Mouse (Mus musculus) liver, embryonic 12.5 days (tissue): ENCODE measurements at regions not wholly inside any gene's neighbourhood (a gene's known extent, or its start where the extent isn't known, plus 50 kb on each side); places are given as distances from the start of the nearest gene placed in this dataset.

ENCODE experiments used
- ATAC-seq: fragments of 200-750 bp; cut with Nextera tagmentation; 2 replicates; pipeline ENCODE4 v1.8.0; 2017; ENCODE audit warnings: moderate number of reproducible peaks, mild to moderate bottlenecking, moderate library complexity
- H3K27ac ChIP-seq: fragments of 300-500 bp; sonication (generic); 2 replicates; pipeline ENCODE4 v1.5.1; 2016; ENCODE audit warnings: mild to moderate bottlenecking
- H3K27me3 ChIP-seq: fragments of 300-500 bp; sonication (generic); replicated peaks from 2 replicates; pipeline ENCODE4 v1.6.1; 2016; ENCODE audit warnings: mild to moderate bottlenecking, moderate library complexity
- H3K36me3 ChIP-seq: fragments of 300-500 bp; sonication (generic); 2 replicates; pipeline ENCODE4 v1.6.1; 2016; ENCODE audit warnings: mild to moderate bottlenecking, moderate library complexity
- H3K4me1 ChIP-seq: fragments of 300-500 bp; sonication (generic); 2 replicates; pipeline ENCODE4 v1.6.1; 2016
- H3K4me2 ChIP-seq: fragments of 300-500 bp; sonication (generic); 2 replicates; pipeline ENCODE4 v1.6.1; 2016; ENCODE audit warnings: mild to moderate bottlenecking, moderate library complexity
- H3K4me3 ChIP-seq: fragments of 300-500 bp; sonication (generic); 2 replicates; pipeline ENCODE4 v1.5.1; 2016; ENCODE audit warnings: mild to moderate bottlenecking, moderate library complexity
- H3K9ac ChIP-seq: fragments of 300-500 bp; sonication (generic); 2 replicates; pipeline ENCODE4 v1.6.1; 2016; ENCODE audit warnings: mild to moderate bottlenecking, moderate library complexity
- H3K9me3 ChIP-seq: fragments of 300-500 bp; sonication (generic); replicated peaks from 2 replicates; pipeline ENCODE4 v1.6.1; 2016; ENCODE audit warnings: mild to moderate bottlenecking, moderate library complexity
- WGBS: fragments of 180-500 bp; shearing (Covaris S2); methylation state at CpG from one replicate; pipeline ENCODE4 v1.1.7; 2016; ENCODE audit not compliant: insufficient replicate concordance; 5-methylcytosine and 5-hydroxymethylcytosine counted together

DNA sequence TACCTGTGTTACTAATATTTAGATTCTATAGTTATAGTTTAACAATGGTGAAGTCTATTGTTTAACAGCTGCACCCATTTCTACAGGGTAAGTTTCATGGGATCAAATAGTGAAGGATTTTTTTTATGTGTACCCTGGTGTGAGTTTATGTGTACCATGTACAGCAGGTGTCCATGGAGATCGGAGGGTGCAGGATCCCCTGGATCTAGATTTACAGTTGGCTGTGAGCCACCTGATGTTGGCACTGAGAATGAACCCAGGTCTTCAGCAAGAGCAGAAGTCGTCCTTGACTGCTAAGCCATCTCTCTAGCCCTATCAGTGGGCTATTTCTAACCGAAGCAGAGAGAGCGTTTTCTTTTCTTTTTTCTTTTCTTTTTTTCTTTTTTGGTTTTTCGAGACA is 162.4 kb upstream of the Lef1 start:
- no peaks in the 10 kb centered on the region for H3K4me1 ChIP-seq
- H3K27me3 ChIP-seq = peaks cover 25% of the 10 kb centered on the region
- no peaks in the 10 kb centered on the region for H3K9me3 ChIP-seq
- no peak overlapping the region for H3K27ac ChIP-seq
- no peak overlapping the region for H3K4me2 ChIP-seq
- 68% methylated on average over 5 of the region's 5 CpGs for WGBS
- H3K9ac ChIP-seq = no peak overlapping the region
- ATAC-seq = no peak
- no peaks in the 10 kb centered on the region for H3K36me3 ChIP-seq
- H3K4me3 ChIP-seq = no peak overlapping the region

DNA sequence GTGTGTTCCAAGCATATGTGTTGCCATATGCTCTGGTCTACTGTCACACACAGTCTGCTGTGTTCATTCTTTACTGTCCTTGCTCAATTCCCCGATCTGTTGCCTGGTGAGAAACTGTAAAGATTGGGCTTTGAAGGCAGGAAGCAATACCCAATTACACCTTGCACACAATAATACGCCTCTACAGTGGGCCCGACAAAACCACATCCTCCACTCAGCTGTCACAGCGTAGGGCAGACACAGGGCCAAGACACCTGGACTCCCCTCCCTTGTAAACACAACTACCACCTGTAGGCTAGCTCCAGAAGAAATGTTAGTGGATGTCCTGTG is 163.0 kb upstream of the Lef1 start:
- no peaks in the 10 kb centered on the region for H3K36me3 ChIP-seq
- H3K9me3 ChIP-seq = no peaks in the 10 kb centered on the region
- 43% methylated on average over 4 of the region's 4 CpGs for WGBS
- no peaks in the 10 kb centered on the region for H3K4me1 ChIP-seq
- ATAC-seq = no peak
- H3K9ac ChIP-seq = no peak overlapping the region
- H3K27ac ChIP-seq = no peak overlapping the region
- H3K4me3 ChIP-seq = no peak overlapping the region
- H3K27me3 ChIP-seq = peaks cover 25% of the 10 kb centered on the region
- H3K4me2 ChIP-seq = no peak overlapping the region

GRCm38 (mm10) chr3:130946576-130947276 is 163.5 kb upstream of the Lef1 start:
- WGBS = 64% methylated on average over 14 of the region's 14 CpGs
- H3K27me3 ChIP-seq = peaks cover 25% of the 10 kb centered on the region
- no peaks in the 10 kb centered on the region for H3K36me3 ChIP-seq
- no peak overlapping the region for H3K9ac ChIP-seq
- no peak overlapping the region for H3K27ac ChIP-seq
- no peaks in the 10 kb centered on the region for H3K4me1 ChIP-seq
- ATAC-seq = no peak
- no peaks in the 10 kb centered on the region for H3K9me3 ChIP-seq
- H3K4me3 ChIP-seq = no peak overlapping the region
- H3K4me2 ChIP-seq = peak overlapping the region; percentile 61

- no peak for ATAC-seq
- no peaks in the 10 kb centered on the region for H3K36me3 ChIP-seq
- H3K4me1 ChIP-seq = no peaks in the 10 kb centered on the region
- WGBS = 2% methylated on average over 25 of the region's 25 CpGs
- H3K4me2 ChIP-seq = peak overlapping the region; percentile 61
- peaks cover 25% of the 10 kb centered on the region for H3K27me3 ChIP-seq
- peak overlapping the region; percentile 34 for H3K4me3 ChIP-seq
- no peaks in the 10 kb centered on the region for H3K9me3 ChIP-seq
- no peak overlapping the region for H3K27ac ChIP-seq
- H3K9ac ChIP-seq = no peak overlapping the region
Observed at GRCm38 (mm10) chr3:130945861-130946449, 164.3 kb upstream of the Lef1 start.

GRCm38 (mm10) chr3:130945396-130945795 is 164.9 kb upstream of the Lef1 start:
- Histone ChIP-seq H3K4me2 (peak overlapping the region; percentile 61), H3K27ac (no peak overlapping the region), H3K27me3 (peaks cover 25% of the 10 kb centered on the region), H3K9me3 (no peaks in the 10 kb centered on the region), H3K4me3 (0 out of 2 replicates have a peak overlapping the region, but pooled peaks have one; percentile 34), H3K36me3 (no peaks in the 10 kb centered on the region), H3K9ac (no peak overlapping the region), H3K4me1 (no peaks in the 10 kb centered on the region)
- 16% methylated on average over 7 of the region's 7 CpGs for WGBS
- ATAC-seq = no peak

DNA sequence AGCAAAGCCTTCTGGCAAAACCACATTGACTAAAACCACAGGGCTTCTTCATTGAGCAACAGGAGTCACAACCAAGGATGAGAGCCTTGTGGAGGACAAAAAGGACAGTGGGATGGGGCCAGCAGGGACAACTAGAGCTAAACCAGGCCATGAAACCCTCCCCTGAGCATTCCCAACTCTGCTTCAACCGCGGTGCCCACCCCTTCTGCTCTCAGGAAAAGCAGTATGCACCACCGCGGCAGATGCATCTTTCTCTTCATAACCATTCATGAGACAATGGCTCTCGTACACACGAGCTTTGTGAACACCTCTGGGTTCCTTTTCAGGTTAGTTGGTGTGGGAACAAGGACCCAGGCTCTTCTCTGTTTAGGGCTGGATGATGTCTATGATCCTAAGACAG is 166.0 kb upstream of the Lef1 start:
- H3K9me3 ChIP-seq = no peaks in the 10 kb centered on the region
- ATAC-seq = no peak
- no peaks in the 10 kb centered on the region for H3K36me3 ChIP-seq
- H3K4me3 ChIP-seq = no peak overlapping the region
- H3K27me3 ChIP-seq = peaks cover 25% of the 10 kb centered on the region
- no peak overlapping the region for H3K4me2 ChIP-seq
- H3K27ac ChIP-seq = no peak overlapping the region
- no peaks in the 10 kb centered on the region for H3K4me1 ChIP-seq
- H3K9ac ChIP-seq = no peak overlapping the region
- 74% methylated on average over 6 of the region's 6 CpGs for whole genome bisulfite sequencing

GRCm38 (mm10) chr3:130942947-130943630 is 167.2 kb upstream of the Lef1 start:
- H3K4me2 ChIP-seq = no peak overlapping the region
- ATAC-seq = no peak
- no peaks in the 10 kb centered on the region for H3K4me1 ChIP-seq
- peaks cover 25% of the 10 kb centered on the region for H3K27me3 ChIP-seq
- 66% methylated on average over 8 of the region's 8 CpGs for WGBS
- no peak overlapping the region for H3K9ac ChIP-seq
- no peaks in the 10 kb centered on the region for H3K36me3 ChIP-seq
- H3K4me3 ChIP-seq = no peak overlapping the region
- no peaks in the 10 kb centered on the region for H3K9me3 ChIP-seq
- H3K27ac ChIP-seq = no peak overlapping the region

- Histone ChIP-seq H3K27me3 (peaks cover 8% of the 10 kb centered on the region; the same call in 1 of the 2 replicates), H3K9me3 (no peaks in the 10 kb centered on the region), H3K36me3 (no peaks in the 10 kb centered on the region), H3K27ac (no peak overlapping the region), H3K4me2 (no peak overlapping the region), H3K4me1 (no peaks in the 10 kb centered on the region), H3K9ac (no peak overlapping the region), H3K4me3 (no peak overlapping the region)
- WGBS = 65% methylated on average over 5 of the region's 5 CpGs
- no peak for ATAC-seq
Observed at GRCm38 (mm10) chr3:130940302-130940867, 169.9 kb upstream of the Lef1 start.

DNA sequence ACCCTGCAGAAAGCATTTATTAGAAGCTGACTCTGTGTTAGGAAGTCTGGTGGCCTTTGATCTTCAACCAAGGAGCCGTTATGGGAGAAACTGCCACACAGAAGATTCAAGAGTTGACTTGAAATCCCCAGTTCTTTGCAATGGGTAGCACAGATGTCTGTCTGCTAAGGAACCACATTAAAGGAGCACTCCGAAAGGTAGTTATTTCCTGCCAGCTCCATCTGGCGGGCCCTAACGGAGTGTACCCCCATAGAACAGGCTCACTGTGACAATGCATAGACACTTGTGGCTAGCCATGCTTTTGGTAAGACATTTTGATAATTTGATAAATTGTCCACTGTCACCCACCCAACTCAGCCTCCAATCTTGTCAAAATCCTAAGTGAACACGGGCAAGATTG is 173.3 kb upstream of the Lef1 start:
- no peak overlapping the region for H3K4me2 ChIP-seq
- no peaks in the 10 kb centered on the region for H3K36me3 ChIP-seq
- no peaks in the 10 kb centered on the region for H3K9me3 ChIP-seq
- no peak overlapping the region for H3K27ac ChIP-seq
- H3K27me3 ChIP-seq = peaks cover 4% of the 10 kb centered on the region; the same call in 1 of the 2 replicates
- no peaks in the 10 kb centered on the region for H3K4me1 ChIP-seq
- no peak for ATAC-seq
- H3K4me3 ChIP-seq = no peak overlapping the region
- 58% methylated on average over 5 of the region's 5 CpGs for WGBS
- no peak overlapping the region for H3K9ac ChIP-seq

- Histone ChIP-seq H3K9me3 (no peaks in the 10 kb centered on the region), H3K4me2 (no peak overlapping the region), H3K4me3 (no peak overlapping the region), H3K27me3 (peaks cover 4% of the 10 kb centered on the region; the same call in 1 of the 2 replicates), H3K27ac (no peak overlapping the region), H3K4me1 (no peaks in the 10 kb centered on the region), H3K9ac (no peak overlapping the region), H3K36me3 (no peaks in the 10 kb centered on the region)
- ATAC-seq = no peak
- 30% methylated on average over 7 of the region's 7 CpGs for WGBS
Observed at GRCm38 (mm10) chr3:130936336-130936735, 173.9 kb upstream of the Lef1 start.

DNA sequence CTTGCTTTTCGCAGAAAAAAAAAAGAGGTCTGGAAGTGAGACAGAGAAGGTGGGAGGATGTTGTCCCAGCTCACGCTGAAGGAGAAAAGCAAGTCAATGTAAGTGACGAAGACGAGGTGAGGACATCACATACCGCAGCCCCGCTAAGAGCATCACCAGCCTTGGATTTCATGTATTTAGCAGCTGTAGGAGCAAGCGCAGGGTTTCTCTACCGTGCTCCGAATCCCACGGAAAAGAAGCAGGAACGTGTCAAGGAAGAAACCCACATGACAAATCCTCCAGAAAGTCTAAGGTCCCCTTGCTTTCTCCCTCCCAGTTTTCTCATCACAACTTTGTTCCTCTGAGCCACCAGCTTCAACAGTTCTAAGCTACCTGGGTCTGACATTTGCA is 174.3 kb upstream of the Lef1 start:
- H3K4me3 ChIP-seq = no peak overlapping the region
- H3K9me3 ChIP-seq = no peaks in the 10 kb centered on the region
- no peaks in the 10 kb centered on the region for H3K36me3 ChIP-seq
- H3K4me2 ChIP-seq = no peak overlapping the region
- no peak for ATAC-seq
- WGBS = 61% methylated on average over 11 of the region's 11 CpGs
- H3K27me3 ChIP-seq = peaks cover 4% of the 10 kb centered on the region; the same call in 1 of the 2 replicates
- no peak overlapping the region for H3K27ac ChIP-seq
- H3K4me1 ChIP-seq = no peaks in the 10 kb centered on the region
- no peak overlapping the region for H3K9ac ChIP-seq

DNA sequence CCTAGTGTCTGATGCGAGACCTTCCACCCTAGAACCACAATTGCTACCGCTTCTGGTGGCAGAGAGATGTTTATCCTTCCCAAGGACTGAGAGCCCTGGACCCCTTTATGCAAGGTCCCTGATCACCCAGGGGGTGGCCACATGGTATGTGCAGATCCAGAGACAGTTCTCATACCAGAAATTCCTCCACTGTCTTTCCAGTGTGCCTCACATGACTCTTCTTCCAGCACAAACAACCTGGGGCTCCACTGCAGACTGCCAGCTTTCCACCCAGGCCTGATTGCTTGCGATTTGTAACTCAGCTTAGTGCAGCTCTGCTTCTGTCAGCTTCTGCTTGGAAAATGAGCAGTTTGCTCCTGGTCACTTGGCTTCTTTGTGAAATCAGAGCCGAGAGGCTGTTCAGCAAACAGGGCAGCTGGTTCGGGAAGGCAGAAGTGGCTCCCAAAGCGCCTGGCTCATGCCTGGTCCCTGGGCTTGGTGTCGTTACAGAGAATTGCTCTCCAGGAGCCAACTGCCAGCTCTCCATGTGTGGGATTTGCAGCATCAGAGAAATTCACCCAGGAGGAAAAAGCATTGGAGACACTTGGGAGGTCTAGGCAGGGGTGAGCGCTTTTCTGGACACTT is 174.9 kb upstream of the Lef1 start:
- no peak overlapping the region for H3K4me2 ChIP-seq
- H3K4me1 ChIP-seq = no peaks in the 10 kb centered on the region
- H3K36me3 ChIP-seq = no peaks in the 10 kb centered on the region
- H3K4me3 ChIP-seq = no peak overlapping the region
- peaks cover 4% of the 10 kb centered on the region; the same call in 1 of the 2 replicates for H3K27me3 ChIP-seq
- 56% methylated on average over 8 of the region's 8 CpGs for WGBS
- no peak overlapping the region for H3K27ac ChIP-seq
- no peak overlapping the region for H3K9ac ChIP-seq
- no peaks in the 10 kb centered on the region for H3K9me3 ChIP-seq
- no peak for ATAC-seq
